Mouse (Mus musculus) ovary, postnatal 14 days (tissue): ENCODE measurements at regions not wholly inside any gene's neighbourhood (a gene's known extent, or its start where the extent isn't known, plus 50 kb on each side); places are given as distances from the start of the nearest gene placed in this dataset.
"Not testable (repeated sequence)": the region's sequence is repeated elsewhere in the genome, so short reads cannot be mapped to it uniquely, and the experiment has no call there.

Experiments used
- DNase-seq: peaks from one replicate; pipeline ENCODE4 v3.0.0; 2022; ENCODE audit warnings: low spot score

DNA sequence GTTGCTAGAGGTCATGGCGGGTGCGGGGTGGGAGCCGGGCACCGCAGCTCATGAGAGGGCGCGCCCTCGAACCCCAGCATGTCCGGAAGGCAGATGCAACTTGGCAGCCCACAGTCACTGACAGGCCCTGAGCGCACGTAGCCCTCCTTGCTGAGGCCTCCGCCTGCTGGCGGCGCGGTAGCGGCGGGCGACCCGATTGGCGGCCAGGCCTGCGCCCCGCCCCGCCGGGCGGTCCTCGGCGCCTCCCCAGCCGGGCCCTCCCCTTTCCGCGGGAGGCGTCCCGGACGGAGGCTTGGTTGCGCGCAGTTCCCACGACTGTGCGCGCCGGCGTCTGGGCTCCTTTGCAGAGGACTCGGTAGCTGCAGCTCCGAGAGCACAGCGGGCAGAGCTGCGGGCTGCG lies 301.9 kb downstream of the Hpcal1 start:
- DNase-seq, result peak; percentile 8

DNA sequence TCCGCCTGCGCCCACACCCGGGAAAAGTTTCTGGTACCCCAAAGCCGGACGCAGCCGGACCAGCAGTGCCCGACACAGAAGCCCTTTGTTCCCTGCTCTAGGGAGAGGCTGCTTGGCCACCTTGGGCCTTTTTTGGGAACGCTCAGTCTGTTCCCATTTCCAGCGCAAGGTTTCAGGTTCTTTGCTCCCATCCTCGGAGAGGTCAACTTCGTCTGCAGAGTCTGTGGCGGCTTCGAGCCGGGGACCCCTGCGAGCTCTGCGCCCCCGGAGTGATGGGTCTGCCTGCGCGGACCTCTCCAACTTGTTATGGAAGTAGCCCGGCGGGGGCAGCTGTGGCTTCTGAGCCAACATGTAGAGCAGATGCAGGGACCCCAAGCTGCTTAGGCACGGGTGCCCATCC lies 302.7 kb downstream of the Hpcal1 start:
- not testable (repeated sequence) for DNase-seq
